Mouse (Mus musculus) lung, postnatal 0 days (tissue): ENCODE measurements around the gene Acsf3.

Experiments used
- CTCF ChIP-seq: IDR thresholded peaks from 2 replicates; pipeline ENCODE4 v1.5.1; 2016; ENCODE audit warnings: antibody characterized with exemption, mild to moderate bottlenecking
- EP300 ChIP-seq: IDR thresholded peaks from 2 replicates; pipeline ENCODE4 v1.6.1; 2016; ENCODE audit warnings: antibody characterized with exemption, mild to moderate bottlenecking, control low read depth

- TF ChIP-seq CTCF: no peak
- TF ChIP-seq EP300: no peak
Measured at GRCm38 (mm10) chr8:122749333-122749958, 25.8 kb upstream of the Acsf3 start.
